Mouse (Mus musculus) liver, embryonic 14.5 days (tissue): Measurements from ENCODE around the gene Olfr666. TPM values are rescaled to one million over a fixed set of nuclear protein-coding genes. Genes with fewer than 3 reads are reported as not detected.

Experiments used
- ATAC-seq: fragments of 200-750 bp; cut with Nextera tagmentation; 2 replicates; pipeline ENCODE4 v1.8.0; 2017; ENCODE audit warnings: moderate number of reproducible peaks, mild to moderate bottlenecking, moderate library complexity; ENCODE audit not compliant: insufficient read depth
- DNase-seq, 3 experiments: peaks; one replicate each; pipeline ENCODE4 v3.0.0-alpha.2; 2012 to 2013; ENCODE audit warnings: low read depth in 3 of 3, low spot score in 3 of 3
- H3K27ac ChIP-seq: fragments of 300-500 bp; sonication (generic); 2 replicates; pipeline ENCODE4 v1.5.1; 2014; ENCODE audit warnings: moderate library complexity, mild to moderate bottlenecking, control low read depth, inconsistent platforms
- H3K27me3 ChIP-seq: fragments of 300-500 bp; sonication (generic); 2 replicates; pipeline ENCODE4 v1.6.1; 2014; ENCODE audit warnings: mild to moderate bottlenecking, low read length, moderate library complexity; ENCODE audit not compliant: control insufficient read depth, insufficient read depth
- H3K36me3 ChIP-seq: fragments of 300-500 bp; sonication (generic); replicated peaks from 2 replicates; pipeline ENCODE4 v1.6.1; 2014; ENCODE audit warnings: low read depth; ENCODE audit not compliant: control insufficient read depth, insufficient read depth
- H3K4me1 ChIP-seq, 2 experiments: fragments of 200-500 bp in 1 of 2; fragments of 300-500 bp in 1 of 2; sonication (generic) in 1 of 2; replicated peaks; 2 replicates each; pipeline ENCODE4 v1.6.1; 2012 to 2014; ENCODE audit warnings: antibody characterized with exemption in 1 of 2, inconsistent platforms in 1 of 2, low read length in 1 of 2; ENCODE audit not compliant: control insufficient read depth in 2 of 2, insufficient read depth in 2 of 2
- H3K4me2 ChIP-seq: fragments of 300-500 bp; sonication (generic); 2 replicates; pipeline ENCODE4 v1.6.1; 2014; ENCODE audit warnings: low read depth, mild to moderate bottlenecking, control low read depth, moderate library complexity
- H3K4me3 ChIP-seq, 2 experiments: fragments of 200-500 bp in 1 of 2; fragments of 300-500 bp in 1 of 2; sonication (generic) in 1 of 2; 2 replicates each; pipeline ENCODE4 v1.5.1; 2012 to 2014; ENCODE audit warnings: low read depth in 2 of 2, low read length in 2 of 2, mild to moderate bottlenecking in 2 of 2, control low read depth in 1 of 2, inconsistent platforms in 1 of 2, moderate library complexity in 1 of 2; ENCODE audit not compliant: insufficient read depth in 1 of 2
- H3K9ac ChIP-seq: fragments of 300-500 bp; sonication (generic); replicated peaks from 2 replicates; pipeline ENCODE4 v1.6.1; 2014; ENCODE audit warnings: mild to moderate bottlenecking, control low read depth, moderate library complexity
- H3K9me3 ChIP-seq: fragments of 300-500 bp; sonication (generic); 2 replicates; pipeline ENCODE4 v1.6.1; 2016; ENCODE audit warnings: low read length, mixed read lengths; ENCODE audit not compliant: control insufficient read depth
- CTCF ChIP-seq: IDR thresholded peaks from 2 replicates; pipeline ENCODE4 v1.5.1; 2016; ENCODE audit warnings: antibody characterized with exemption, low read depth, control low read depth
- EP300 ChIP-seq: IDR thresholded peaks from 2 replicates; pipeline ENCODE4 v1.6.1; 2016; ENCODE audit warnings: antibody characterized with exemption, low read depth
- WGBS: fragments of 180-500 bp; shearing (Covaris S2); extraction: QIAGEN DNeasy Blood & Tissue Kit; methylation state at CpG from one replicate; pipeline ENCODE4 v1.1.7; 2014; ENCODE audit not compliant: insufficient replicate concordance; 5-methylcytosine and 5-hydroxymethylcytosine counted together
- polyA plus RNA-seq, 2 experiments: library from polyadenylated mRNA; depleted of rRNA in 1 of 2; stranded (reverse) in 1 of 2; unstranded in 1 of 2; fragments of >200 nt; fragmentation: Nextera tagmentation in 1 of 2; extraction: Ambion mirVana in 1 of 2; gene quantifications; 2 replicates each; pipeline versions ENCODE4 v1.2.1 to v1.2.3; 2012 to 2014

Gene Olfr666
- polyA plus RNA-seq, 2 experiments = not detected

GRCm38 (mm10) chr7:104843731-104844287, 51.9 kb downstream of the Olfr666 start:
- Histone ChIP-seq H3K27ac (no peak overlapping the region), H3K4me1 (no peaks in the 10 kb centered on the region), H3K4me2 (no peak overlapping the region), H3K36me3 (no peaks in the 10 kb centered on the region), H3K9ac (no peak overlapping the region), H3K27me3 (no peaks in the 10 kb centered on the region), H3K9me3 (no peaks in the 10 kb centered on the region), H3K4me3 (no peak overlapping the region)
- 55% methylated on average over 1 of the region's 1 CpGs for WGBS
- DNase-seq (no peak), ATAC-seq (no peak)
- no peak for TF ChIP-seq CTCF
- TF ChIP-seq EP300 = no peak

DNA sequence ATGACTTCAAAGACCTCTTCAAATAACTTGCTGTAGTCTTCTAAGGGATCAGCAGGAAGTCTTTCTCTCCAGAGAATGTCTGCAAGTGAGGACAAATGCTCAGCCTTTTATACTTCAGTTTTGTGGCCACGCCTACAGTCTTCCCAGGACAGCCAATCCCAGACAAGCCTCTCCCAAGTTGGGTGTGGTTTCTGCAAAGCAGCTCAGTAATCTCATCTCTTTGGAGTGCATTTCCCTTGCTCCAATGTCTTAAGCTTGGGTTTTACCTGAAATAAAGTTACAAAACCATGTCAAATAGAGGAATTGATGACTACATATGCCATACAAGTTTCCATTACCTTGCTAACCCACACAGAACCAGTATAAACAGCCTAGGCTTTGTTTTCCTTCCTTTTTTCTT, 53.2 kb downstream of the Olfr666 start, which contains the start of gene Usp17lb:
Gene Usp17lb (minus strand): TSS at position 101 of the 400 bp plus-strand sequence.
- no peaks in the 10 kb centered on the region for H3K4me1 ChIP-seq
- H3K4me2 ChIP-seq = no peak within 1 kb of the TSS
- DNase-seq (no peak), ATAC-seq (no peak)
- H3K36me3 ChIP-seq = no peaks in the 10 kb centered on the region
- no peak within 1 kb of the TSS for H3K9ac ChIP-seq
- no peak for TF ChIP-seq EP300
- no peak for TF ChIP-seq CTCF
- WGBS = 42% methylated on average over 1 of the region's 1 CpGs
- no peaks in the 10 kb centered on the region for H3K27me3 ChIP-seq
- H3K9me3 ChIP-seq = no peaks in the 10 kb centered on the region
- no peak within 1 kb of the TSS for H3K4me3 ChIP-seq
- no peak within 1 kb of the TSS for H3K27ac ChIP-seq

Other genes starting within 250 kb of the Olfr666 start
- gene Olfr658, start 248.6 kb downstream of the Olfr666 start, polyA plus RNA-seq (2012; rRNA removed) = not detected in 2 replicates
- gene Olfr658, start 248.6 kb downstream of the Olfr666 start, polyA plus RNA-seq (2014; fragmentation: Nextera tagmentation; extraction: Ambion mirVana) = not detected in 2 replicates
- not detected in 2 replicates for gene Olfr659, start 229.2 kb downstream of the Olfr666 start, polyA plus RNA-seq (2012; rRNA removed)
- gene Olfr659, start 229.2 kb downstream of the Olfr666 start, polyA plus RNA-seq (2014; fragmentation: Nextera tagmentation; extraction: Ambion mirVana) = not detected in 2 replicates
- not detected in 2 replicates for gene Olfr661, start 209.5 kb downstream of the Olfr666 start, polyA plus RNA-seq (2012; rRNA removed)
- not detected in 2 replicates for gene Olfr661, start 209.5 kb downstream of the Olfr666 start, polyA plus RNA-seq (2014; fragmentation: Nextera tagmentation; extraction: Ambion mirVana)
- gene Usp17le, start 118.5 kb downstream of the Olfr666 start, polyA plus RNA-seq (2012; rRNA removed) = not detected in 2 replicates
- gene Usp17le, start 118.5 kb downstream of the Olfr666 start, polyA plus RNA-seq (2014; fragmentation: Nextera tagmentation; extraction: Ambion mirVana) = not detected in 2 replicates
- gene Usp17lb, start 53.3 kb downstream of the Olfr666 start, polyA plus RNA-seq (2012; rRNA removed) = not detected in 2 replicates
- gene Usp17lb, start 53.3 kb downstream of the Olfr666 start, polyA plus RNA-seq (2014; fragmentation: Nextera tagmentation; extraction: Ambion mirVana) = not detected in 2 replicates
- gene Usp17la, start 38.9 kb downstream of the Olfr666 start, polyA plus RNA-seq (2012; rRNA removed) = not detected in 2 replicates
- gene Usp17la, start 38.9 kb downstream of the Olfr666 start, polyA plus RNA-seq (2014; fragmentation: Nextera tagmentation; extraction: Ambion mirVana) = not detected in 2 replicates
- gene Olfr665, start 17.9 kb downstream of the Olfr666 start, polyA plus RNA-seq (2012; rRNA removed) = not detected in 2 replicates
- not detected in 2 replicates for gene Olfr665, start 17.9 kb downstream of the Olfr666 start, polyA plus RNA-seq (2014; fragmentation: Nextera tagmentation; extraction: Ambion mirVana)
- not detected in 2 replicates for gene Olfr667, start 25.5 kb upstream of the Olfr666 start, polyA plus RNA-seq (2012; rRNA removed)
- not detected in 2 replicates for gene Olfr667, start 25.5 kb upstream of the Olfr666 start, polyA plus RNA-seq (2014; fragmentation: Nextera tagmentation; extraction: Ambion mirVana)
- not detected in 2 replicates for gene Olfr668, start 32.1 kb upstream of the Olfr666 start, polyA plus RNA-seq (2012; rRNA removed)
- not detected in 2 replicates for gene Olfr668, start 32.1 kb upstream of the Olfr666 start, polyA plus RNA-seq (2014; fragmentation: Nextera tagmentation; extraction: Ambion mirVana)
- gene Olfr669, start 38.3 kb upstream of the Olfr666 start, polyA plus RNA-seq (2012; rRNA removed) = not detected in 2 replicates
- not detected in 2 replicates for gene Olfr669, start 38.3 kb upstream of the Olfr666 start, polyA plus RNA-seq (2014; fragmentation: Nextera tagmentation; extraction: Ambion mirVana)
- not detected in 2 replicates for gene Olfr670, start 66.7 kb upstream of the Olfr666 start, polyA plus RNA-seq (2012; rRNA removed)
- gene Olfr670, start 66.7 kb upstream of the Olfr666 start, polyA plus RNA-seq (2014; fragmentation: Nextera tagmentation; extraction: Ambion mirVana) = not detected in 2 replicates
- gene Olfr671, start 83.2 kb upstream of the Olfr666 start, polyA plus RNA-seq (2012; rRNA removed) = not detected in 2 replicates
- not detected in 2 replicates for gene Olfr671, start 83.2 kb upstream of the Olfr666 start, polyA plus RNA-seq (2014; fragmentation: Nextera tagmentation; extraction: Ambion mirVana)
- gene Olfr672, start 106.1 kb upstream of the Olfr666 start, polyA plus RNA-seq (2012; rRNA removed) = not detected in 2 replicates
- not detected in 2 replicates for gene Olfr672, start 106.1 kb upstream of the Olfr666 start, polyA plus RNA-seq (2014; fragmentation: Nextera tagmentation; extraction: Ambion mirVana)
- gene Olfr675, start 132.5 kb upstream of the Olfr666 start, polyA plus RNA-seq (2012; rRNA removed) = not detected in 2 replicates
- gene Olfr675, start 132.5 kb upstream of the Olfr666 start, polyA plus RNA-seq (2014; fragmentation: Nextera tagmentation; extraction: Ambion mirVana) = not detected in 2 replicates
- gene Olfr676, start 136.7 kb upstream of the Olfr666 start, polyA plus RNA-seq (2012; rRNA removed) = not detected in 2 replicates
- gene Olfr676, start 136.7 kb upstream of the Olfr666 start, polyA plus RNA-seq (2014; fragmentation: Nextera tagmentation; extraction: Ambion mirVana) = not detected in 2 replicates
- gene Olfr677, start 155.4 kb upstream of the Olfr666 start, polyA plus RNA-seq (2012; rRNA removed) = not detected in 2 replicates
- gene Olfr677, start 155.4 kb upstream of the Olfr666 start, polyA plus RNA-seq (2014; fragmentation: Nextera tagmentation; extraction: Ambion mirVana) = not detected in 2 replicates
- not detected in 2 replicates for gene Olfr678, start 168.5 kb upstream of the Olfr666 start, polyA plus RNA-seq (2012; rRNA removed)
- gene Olfr678, start 168.5 kb upstream of the Olfr666 start, polyA plus RNA-seq (2014; fragmentation: Nextera tagmentation; extraction: Ambion mirVana) = not detected in 2 replicates
- gene Olfr679, start 185.3 kb upstream of the Olfr666 start, polyA plus RNA-seq (2012; rRNA removed) = not detected in 2 replicates
- not detected in 2 replicates for gene Olfr679, start 185.3 kb upstream of the Olfr666 start, polyA plus RNA-seq (2014; fragmentation: Nextera tagmentation; extraction: Ambion mirVana)
- gene Olfr680-ps1, start 196.9 kb upstream of the Olfr666 start, polyA plus RNA-seq (2012; rRNA removed) = not detected in 2 replicates
- not detected in 2 replicates for gene Olfr680-ps1, start 196.9 kb upstream of the Olfr666 start, polyA plus RNA-seq (2014; fragmentation: Nextera tagmentation; extraction: Ambion mirVana)
- gene Olfr681, start 220.9 kb upstream of the Olfr666 start, polyA plus RNA-seq (2012; rRNA removed) = not detected in 2 replicates
- gene Olfr681, start 220.9 kb upstream of the Olfr666 start, polyA plus RNA-seq (2014; fragmentation: Nextera tagmentation; extraction: Ambion mirVana) = not detected in 2 replicates